Mouse (Mus musculus): ENCODE measurements around the gene Bcl6b. TPM values are rescaled to one million over a fixed set of nuclear protein-coding genes. Genes with fewer than 3 reads are reported as not detected.

The Bcl6b gene
- polyA plus RNA-seq, 1 experiment from 2014 or later: 5.9 TPM

DNA sequence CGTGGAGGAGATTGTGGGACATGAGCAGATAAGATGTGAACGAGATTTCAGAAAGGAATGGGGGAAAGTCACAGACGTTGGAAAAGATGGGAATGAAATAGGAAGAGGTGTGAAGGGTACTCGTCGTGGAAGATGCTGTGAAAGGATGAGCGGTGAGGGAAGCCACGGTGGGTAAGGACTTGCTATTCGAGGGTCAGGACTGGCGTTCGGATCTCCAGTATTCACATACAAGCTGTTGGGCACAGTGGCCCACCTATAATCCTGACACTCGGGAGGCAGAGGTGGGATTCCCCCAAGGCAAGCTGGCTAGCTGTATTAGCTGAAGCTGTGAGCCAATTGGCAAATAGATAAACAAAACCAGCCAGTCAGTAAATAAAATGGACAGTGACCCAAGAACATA is 50.8 kb downstream of the Bcl6b start:
- no peak overlapping the region for H3K9ac ChIP-seq
- H3K27me3 ChIP-seq: no peaks in the 10 kb centered on the region
- no peaks in the 10 kb centered on the region for H3K4me1 ChIP-seq
- no peak overlapping the region for H3K27ac ChIP-seq
- no peak overlapping the region for H3K4me2 ChIP-seq
- H3K36me3 ChIP-seq (replicated peaks): no peaks in the 10 kb centered on the region
- no peak overlapping the region for H3K4me3 ChIP-seq (replicated peaks)
- ATAC-seq (ENCODE audit: low FRiP score): no peak
- WGBS: 82% methylated on average over 11 of the region's 11 CpGs
- no peaks in the 10 kb centered on the region for H3K9me3 ChIP-seq

DNA sequence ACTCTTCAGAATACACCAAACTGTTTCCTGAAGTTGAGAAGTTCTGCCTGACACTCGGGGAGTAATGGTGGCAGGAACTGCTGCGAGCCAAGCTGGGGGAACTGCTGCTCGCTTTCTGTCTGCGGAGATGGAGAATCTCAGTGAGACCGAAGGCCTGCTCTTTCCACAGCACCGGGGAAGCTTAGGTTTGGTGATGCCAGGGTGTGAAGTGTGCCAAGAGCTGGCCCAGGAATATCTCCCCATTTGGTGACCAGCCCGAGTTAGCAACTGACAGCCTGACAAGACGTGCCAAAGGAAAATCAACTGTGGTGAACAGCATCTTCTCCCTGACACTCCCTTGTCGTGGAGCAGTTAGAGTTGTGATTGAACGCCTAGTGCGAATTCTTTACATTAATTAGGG is 51.3 kb downstream of the Bcl6b start:
- Histone ChIP-seq H3K4me2 (no peak overlapping the region), H3K36me3 (replicated peaks) (no peaks in the 10 kb centered on the region), H3K4me1 (no peaks in the 10 kb centered on the region), H3K27me3 (no peaks in the 10 kb centered on the region), H3K9ac (no peak overlapping the region), H3K9me3 (no peaks in the 10 kb centered on the region), H3K4me3 (replicated peaks) (no peak overlapping the region), H3K27ac (no peak overlapping the region)
- no peak for ATAC-seq (ENCODE audit: low FRiP score)
- WGBS: 89% methylated on average over 11 of the region's 11 CpGs

DNA sequence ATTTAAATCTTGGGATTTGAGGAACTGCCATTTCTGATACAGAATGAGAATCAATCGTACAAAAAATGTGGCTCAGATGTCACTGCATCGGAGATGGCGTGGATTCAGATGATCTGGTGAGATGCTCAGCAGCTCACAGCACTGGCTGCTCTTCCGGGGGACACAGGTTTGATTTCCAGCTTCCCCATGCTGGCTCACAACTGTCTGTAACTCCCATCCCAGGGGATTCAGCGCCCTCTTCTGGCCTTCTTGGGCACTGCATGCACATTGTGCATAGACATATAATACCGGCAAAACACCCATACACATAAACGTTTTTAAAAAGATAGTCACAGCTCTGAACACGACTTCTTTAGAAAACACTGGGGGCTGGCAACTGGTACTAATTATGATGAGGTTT is 52.0 kb downstream of the Bcl6b start:
- 76% methylated on average over 8 of the region's 8 CpGs for WGBS
- Histone ChIP-seq H3K27me3 (no peaks in the 10 kb centered on the region), H3K4me1 (no peaks in the 10 kb centered on the region)

DNA sequence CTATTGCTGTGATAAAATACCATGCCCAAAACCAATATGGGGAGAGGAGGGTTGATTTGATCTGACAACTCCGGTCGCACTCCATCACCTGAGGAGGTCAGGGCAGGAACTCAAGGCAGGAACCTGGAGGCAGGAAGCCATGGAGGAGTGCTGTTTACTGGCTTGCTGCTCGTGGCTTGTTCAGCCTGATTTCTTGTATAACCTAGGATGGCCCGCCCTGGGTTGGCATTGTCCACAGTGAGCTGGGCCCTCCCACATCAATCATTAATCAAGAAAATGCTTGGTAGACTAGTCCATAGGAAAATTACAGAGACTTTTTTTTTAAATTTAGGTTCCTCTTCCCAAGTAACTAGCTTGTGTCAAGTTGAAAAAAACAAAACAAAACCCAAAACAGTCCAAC is 55.1 kb downstream of the Bcl6b start:
- no peak overlapping the region for H3K4me3 ChIP-seq (replicated peaks)
- H3K4me1 ChIP-seq: no peaks in the 10 kb centered on the region
- no peaks in the 10 kb centered on the region for H3K27me3 ChIP-seq
- no peaks in the 10 kb centered on the region for H3K36me3 ChIP-seq (replicated peaks)
- H3K9ac ChIP-seq: no peak overlapping the region
- 86% methylated on average over 4 of the region's 4 CpGs for whole genome bisulfite sequencing
- H3K9me3 ChIP-seq: no peaks in the 10 kb centered on the region
- ATAC-seq (ENCODE audit: low FRiP score): no peak
- H3K4me2 ChIP-seq: no peak overlapping the region
- H3K27ac ChIP-seq: no peak overlapping the region

More for the DNA sequence above, 52.0 kb downstream of the Bcl6b start:
- no peak overlapping the region for H3K27ac ChIP-seq
- no peaks in the 10 kb centered on the region for H3K36me3 ChIP-seq (replicated peaks)
- H3K4me2 ChIP-seq: no peak overlapping the region
- no peak overlapping the region for H3K9ac ChIP-seq
- ATAC-seq (ENCODE audit: low FRiP score): no peak
- no peak overlapping the region for H3K4me3 ChIP-seq (replicated peaks)
- H3K9me3 ChIP-seq: no peaks in the 10 kb centered on the region

MicroRNA genes within 50 kb of the gene (microRNA counts, 519-probe panel; counts per million panel counts)
- microRNA mmu-miR-195 (not detected), microRNA mmu-miR-497 (not detected)

Small RNA genes within 50 kb of the gene (microRNA-seq; reads per million reads assigned to microRNA genes)
- gene Mir195a (370 reads per million, percentile 65 among the genes with 10 or more reads in this experiment), gene Mir497 (not detected), gene Mir497b (not detected)

Other genes with a start within 250 kb of the Bcl6b start
- gene Ctdnep1, start 248.6 kb downstream of the Bcl6b start, polyA plus RNA-seq (2016; fragmentation: Nextera tagmentation; extraction: Ambion mirVana): 19.9 and 20.7 TPM in 2 replicates
- 129 and 141 TPM in 2 replicates for gene Elp5, start 247.3 kb downstream of the Bcl6b start, polyA plus RNA-seq (2016; fragmentation: Nextera tagmentation; extraction: Ambion mirVana)
- 527 and 539 TPM in 2 replicates for gene Gabarap, start 238.7 kb downstream of the Bcl6b start, polyA plus RNA-seq (2016; fragmentation: Nextera tagmentation; extraction: Ambion mirVana)
- 91.3 and 99.1 TPM in 2 replicates for gene Phf23, start 234.0 kb downstream of the Bcl6b start, polyA plus RNA-seq (2016; fragmentation: Nextera tagmentation; extraction: Ambion mirVana)
- 45.2 and 46.6 TPM in 2 replicates for gene Dvl2, start 229.2 kb downstream of the Bcl6b start, polyA plus RNA-seq (2016; fragmentation: Nextera tagmentation; extraction: Ambion mirVana)
- gene Acadvl, start 214.4 kb downstream of the Bcl6b start, polyA plus RNA-seq (2016; fragmentation: Nextera tagmentation; extraction: Ambion mirVana): 43.5 and 48.4 TPM in 2 replicates
- 20.3 and 24.9 TPM in 2 replicates for gene Dlg4, start 212.9 kb downstream of the Bcl6b start, polyA plus RNA-seq (2016; fragmentation: Nextera tagmentation; extraction: Ambion mirVana)
- 0.63 and 0.75 TPM in 2 replicates for gene Asgr1, start 175.7 kb downstream of the Bcl6b start, polyA plus RNA-seq (2016; fragmentation: Nextera tagmentation; extraction: Ambion mirVana)
- gene Asgr2, start 137.2 kb downstream of the Bcl6b start, polyA plus RNA-seq (2016; fragmentation: Nextera tagmentation; extraction: Ambion mirVana): not detected in 2 replicates
- gene Mgl2, start 99.5 kb downstream of the Bcl6b start, polyA plus RNA-seq (2016; fragmentation: Nextera tagmentation; extraction: Ambion mirVana): not detected in 2 replicates
- gene Clec10a, start 73.6 kb downstream of the Bcl6b start, polyA plus RNA-seq (2016; fragmentation: Nextera tagmentation; extraction: Ambion mirVana): 0.17 and 0.33 TPM in 2 replicates
- 1.5 and 2.5 TPM in 2 replicates for gene Slc16a11, start 17.0 kb downstream of the Bcl6b start, polyA plus RNA-seq (2016; fragmentation: Nextera tagmentation; extraction: Ambion mirVana)
- gene Slc16a13, start 8.7 kb downstream of the Bcl6b start, polyA plus RNA-seq (2016; fragmentation: Nextera tagmentation; extraction: Ambion mirVana): 14.3 and 14.4 TPM in 2 replicates
- gene 0610010K14Rik, start 8.1 kb upstream of the Bcl6b start, polyA plus RNA-seq (2016; fragmentation: Nextera tagmentation; extraction: Ambion mirVana): 203 and 215 TPM in 2 replicates
- gene Gm21988, start 10.0 kb upstream of the Bcl6b start, polyA plus RNA-seq (2016; fragmentation: Nextera tagmentation; extraction: Ambion mirVana): 9.4 and 11.2 TPM in 2 replicates
- 151 and 152 TPM in 2 replicates for gene Rnasek, start 10.0 kb upstream of the Bcl6b start, polyA plus RNA-seq (2016; fragmentation: Nextera tagmentation; extraction: Ambion mirVana)
- gene Alox12, start 25.6 kb upstream of the Bcl6b start, polyA plus RNA-seq (2016; fragmentation: Nextera tagmentation; extraction: Ambion mirVana): 1.3 and 1.6 TPM in 2 replicates
- not detected in 2 replicates for gene Alox12e, start 92.8 kb upstream of the Bcl6b start, polyA plus RNA-seq (2016; fragmentation: Nextera tagmentation; extraction: Ambion mirVana)
- 0.08 and 0.34 TPM in 2 replicates for gene Alox15, start 122.2 kb upstream of the Bcl6b start, polyA plus RNA-seq (2016; fragmentation: Nextera tagmentation; extraction: Ambion mirVana)
- gene Pelp1, start 180.2 kb upstream of the Bcl6b start, polyA plus RNA-seq (2016; fragmentation: Nextera tagmentation; extraction: Ambion mirVana): 40.3 and 46.2 TPM in 2 replicates
- gene Arrb2, start 202.8 kb upstream of the Bcl6b start, polyA plus RNA-seq (2016; fragmentation: Nextera tagmentation; extraction: Ambion mirVana): 36.9 and 40.5 TPM in 2 replicates
- 32.1 and 32.5 TPM in 2 replicates for gene Med11, start 222.1 kb upstream of the Bcl6b start, polyA plus RNA-seq (2016; fragmentation: Nextera tagmentation; extraction: Ambion mirVana)
- gene Zmynd15, start 229.6 kb upstream of the Bcl6b start, polyA plus RNA-seq (2016; fragmentation: Nextera tagmentation; extraction: Ambion mirVana): 0.35 and 0.43 TPM in 2 replicates
- 0.74 and 1.0 TPM in 2 replicates for gene Cxcl16, start 230.2 kb upstream of the Bcl6b start, polyA plus RNA-seq (2016; fragmentation: Nextera tagmentation; extraction: Ambion mirVana)